Mouse (Mus musculus): ENCODE measurements around the gene Dnah17. TPM values are rescaled to one million over a fixed set of nuclear protein-coding genes. Genes with fewer than 3 reads are reported as not detected.

Gene Dnah17
- polyA plus RNA-seq, 1 experiment, result 0.14 TPM

DNA sequence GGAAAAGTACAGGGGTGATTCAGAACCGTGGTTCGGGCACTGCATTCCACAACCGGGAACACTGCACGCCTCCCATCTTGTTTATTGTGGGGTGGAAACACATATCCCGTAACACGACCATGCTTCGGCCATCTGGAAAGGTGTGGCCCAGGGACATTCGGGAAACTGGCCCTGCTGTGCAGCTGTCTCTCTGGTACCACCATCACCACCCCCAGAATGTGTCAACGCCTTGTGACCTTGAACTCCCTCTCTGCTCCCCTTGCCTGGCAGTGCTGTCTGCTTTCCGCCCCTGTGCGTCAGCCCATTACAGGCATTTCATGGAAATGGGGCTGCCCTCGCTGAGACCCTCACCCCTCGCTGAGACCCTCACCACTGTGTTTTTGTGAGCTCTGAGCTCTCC is 96.0 kb downstream of the Dnah17 start:
- WGBS, result 53% methylated on average over 13 of the region's 13 CpGs
- TF ChIP-seq POLR2A (IDR thresholded peaks at IDR 0.05; ENCODE audit: low read depth, low read length) (no peak), CTCF (IDR thresholded peaks at IDR 0.05; ENCODE audit: extremely low read depth, insufficient read length, insufficient replicate concordance, low read depth, low read length) (no peak)
- Histone ChIP-seq H3K27me3 (ENCODE audit: control insufficient read depth, insufficient read depth, low read length) (no peaks in the 10 kb centered on the region), H3K27ac (ENCODE audit: insufficient read depth, low read depth, low read length) (no peak overlapping the region), H3K4me1 (ENCODE audit: control insufficient read depth, insufficient read depth, insufficient read length, low read length) (peaks cover 6% of the 10 kb centered on the region; the same call in 1 of the 2 replicates), H3K4me3 (ENCODE audit: low read depth, low read length) (no peak overlapping the region), H3K36me3 (ENCODE audit: control insufficient read depth, insufficient read depth, low read length) (no peaks in the 10 kb centered on the region)

DNA sequence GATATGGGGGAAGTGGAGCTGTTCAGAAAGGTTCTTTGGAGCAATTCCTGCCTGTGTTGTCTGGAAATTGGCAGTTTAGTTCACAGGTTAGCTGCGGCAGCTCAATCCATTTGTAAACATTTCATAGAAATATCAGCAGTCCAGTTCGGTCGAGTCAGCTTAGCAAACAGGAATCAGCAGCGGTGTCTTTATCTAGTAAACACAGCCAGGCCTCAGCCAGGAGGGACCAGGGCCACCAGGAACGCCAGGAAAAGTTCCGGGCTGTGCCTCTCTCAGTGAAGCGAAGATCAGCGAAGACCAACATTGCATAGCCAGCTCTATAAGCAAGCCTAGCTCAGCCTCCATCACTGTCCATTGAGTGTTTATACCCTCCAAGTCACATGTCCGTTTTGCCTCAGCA is 99.3 kb downstream of the Dnah17 start:
- WGBS, result 65% methylated on average over 9 of the region's 9 CpGs
- TF ChIP-seq CTCF (IDR thresholded peaks at IDR 0.05; ENCODE audit: extremely low read depth, insufficient read length, insufficient replicate concordance, low read depth, low read length) (no peak), POLR2A (IDR thresholded peaks at IDR 0.05; ENCODE audit: low read depth, low read length) (no peak)
- H3K4me3 ChIP-seq (ENCODE audit: low read depth, low read length), result no peak overlapping the region
- no peaks in the 10 kb centered on the region for H3K27me3 ChIP-seq (ENCODE audit: control insufficient read depth, insufficient read depth, low read length)
- H3K36me3 ChIP-seq (ENCODE audit: control insufficient read depth, insufficient read depth, low read length), result no peaks in the 10 kb centered on the region
- H3K27ac ChIP-seq (ENCODE audit: insufficient read depth, low read depth, low read length), result no peak overlapping the region
- peaks cover 6% of the 10 kb centered on the region; the same call in 1 of the 2 replicates for H3K4me1 ChIP-seq (ENCODE audit: control insufficient read depth, insufficient read depth, insufficient read length, low read length)

DNA sequence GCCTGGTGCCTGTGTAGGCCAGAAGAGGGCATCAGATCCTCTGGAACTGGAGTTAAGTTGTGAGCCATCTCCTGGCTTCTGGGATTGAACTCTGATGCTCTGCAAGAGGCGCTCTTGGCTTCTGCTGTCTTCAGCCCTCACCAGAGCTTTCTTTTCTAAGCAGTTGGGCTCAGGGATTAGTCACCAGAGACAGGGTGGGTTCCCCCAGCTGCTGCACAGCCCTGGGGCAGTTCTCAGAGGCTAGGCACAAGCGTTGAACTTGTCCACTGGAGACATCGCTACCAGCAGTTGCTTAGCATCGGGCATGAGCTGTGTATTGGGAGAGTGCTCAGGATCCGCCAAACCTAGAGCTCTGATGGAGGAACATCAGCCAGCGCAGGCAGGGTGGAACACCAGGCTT is 101.3 kb downstream of the Dnah17 start:
- H3K27me3 ChIP-seq (ENCODE audit: control insufficient read depth, insufficient read depth, low read length), result no peaks in the 10 kb centered on the region
- 96% methylated on average over 6 of the region's 6 CpGs for WGBS
- H3K27ac ChIP-seq (ENCODE audit: insufficient read depth, low read depth, low read length), result no peak overlapping the region
- H3K4me1 ChIP-seq (ENCODE audit: control insufficient read depth, insufficient read depth, insufficient read length, low read length), result no peaks in the 10 kb centered on the region
- peaks cover 9% of the 10 kb centered on the region for H3K36me3 ChIP-seq (ENCODE audit: control insufficient read depth, insufficient read depth, low read length)
- no peak for TF ChIP-seq CTCF (IDR thresholded peaks at IDR 0.05; ENCODE audit: extremely low read depth, insufficient read length, insufficient replicate concordance, low read depth, low read length)
- no peak for TF ChIP-seq POLR2A (IDR thresholded peaks at IDR 0.05; ENCODE audit: low read depth, low read length)
- H3K4me3 ChIP-seq (ENCODE audit: low read depth, low read length), result no peak overlapping the region

DNA sequence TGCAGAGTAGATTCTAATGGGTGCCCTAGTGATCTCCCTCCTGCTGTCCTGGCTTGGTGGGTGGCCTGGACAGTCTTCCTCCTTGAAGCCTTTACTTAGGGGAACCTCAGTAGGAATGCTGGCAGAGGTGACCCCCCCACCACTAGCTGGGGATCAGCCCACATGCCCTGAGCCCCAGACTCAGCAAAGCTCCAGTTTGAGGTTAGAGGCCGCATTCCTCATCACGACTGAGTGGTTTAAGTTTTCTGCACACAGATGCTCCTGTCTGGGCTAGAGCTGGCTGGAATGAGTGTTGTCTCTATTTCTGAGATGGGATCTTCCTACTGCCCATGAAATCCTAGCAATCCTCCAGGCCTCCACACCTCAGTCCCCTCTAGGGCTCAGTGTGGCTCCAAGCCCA is 106.3 kb downstream of the Dnah17 start:
- H3K27ac ChIP-seq (ENCODE audit: insufficient read depth, low read depth, low read length), result no peak overlapping the region
- TF ChIP-seq CTCF (IDR thresholded peaks at IDR 0.05; ENCODE audit: extremely low read depth, insufficient read length, insufficient replicate concordance, low read depth, low read length) (no peak), POLR2A (IDR thresholded peaks at IDR 0.05; ENCODE audit: low read depth, low read length) (no peak)
- H3K27me3 ChIP-seq (ENCODE audit: control insufficient read depth, insufficient read depth, low read length), result no peaks in the 10 kb centered on the region
- no peaks in the 10 kb centered on the region; the same call in 1 of the 2 replicates for H3K4me1 ChIP-seq (ENCODE audit: control insufficient read depth, insufficient read depth, insufficient read length, low read length)
- WGBS, result 93% methylated on average over 2 of the region's 2 CpGs
- peaks cover 40% of the 10 kb centered on the region for H3K36me3 ChIP-seq (ENCODE audit: control insufficient read depth, insufficient read depth, low read length)
- no peak overlapping the region for H3K4me3 ChIP-seq (ENCODE audit: low read depth, low read length)

DNA sequence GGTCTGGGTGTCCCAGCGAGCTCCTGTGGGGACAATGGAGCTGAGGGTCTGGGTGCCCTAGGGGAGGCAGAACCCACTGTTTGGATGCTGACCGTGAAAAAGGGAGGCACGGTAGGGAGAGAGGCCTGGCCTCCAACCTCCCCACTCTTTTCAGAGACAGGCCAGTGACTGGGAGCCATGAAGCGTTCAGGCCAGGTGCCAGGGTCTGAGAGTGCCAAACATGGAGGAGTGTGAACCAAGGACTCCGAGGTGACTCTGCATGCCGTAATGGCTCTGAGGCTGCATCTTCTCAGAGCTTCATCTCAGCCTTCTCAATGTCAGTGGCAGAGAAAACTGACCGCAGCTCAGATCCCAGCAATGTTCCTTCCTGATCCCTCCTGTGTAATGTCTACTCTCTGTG is 107.0 kb downstream of the Dnah17 start:
- no peaks in the 10 kb centered on the region for H3K27me3 ChIP-seq (ENCODE audit: control insufficient read depth, insufficient read depth, low read length)
- no peak overlapping the region for H3K27ac ChIP-seq (ENCODE audit: insufficient read depth, low read depth, low read length)
- TF ChIP-seq POLR2A (IDR thresholded peaks at IDR 0.05; ENCODE audit: low read depth, low read length), result no peak
- no peak for TF ChIP-seq CTCF (IDR thresholded peaks at IDR 0.05; ENCODE audit: extremely low read depth, insufficient read length, insufficient replicate concordance, low read depth, low read length)
- WGBS, result 97% methylated on average over 7 of the region's 7 CpGs
- peaks cover 40% of the 10 kb centered on the region for H3K36me3 ChIP-seq (ENCODE audit: control insufficient read depth, insufficient read depth, low read length)
- H3K4me3 ChIP-seq (ENCODE audit: low read depth, low read length), result no peak overlapping the region
- H3K4me1 ChIP-seq (ENCODE audit: control insufficient read depth, insufficient read depth, insufficient read length, low read length), result no peaks in the 10 kb centered on the region; the same call in 1 of the 2 replicates

DNA sequence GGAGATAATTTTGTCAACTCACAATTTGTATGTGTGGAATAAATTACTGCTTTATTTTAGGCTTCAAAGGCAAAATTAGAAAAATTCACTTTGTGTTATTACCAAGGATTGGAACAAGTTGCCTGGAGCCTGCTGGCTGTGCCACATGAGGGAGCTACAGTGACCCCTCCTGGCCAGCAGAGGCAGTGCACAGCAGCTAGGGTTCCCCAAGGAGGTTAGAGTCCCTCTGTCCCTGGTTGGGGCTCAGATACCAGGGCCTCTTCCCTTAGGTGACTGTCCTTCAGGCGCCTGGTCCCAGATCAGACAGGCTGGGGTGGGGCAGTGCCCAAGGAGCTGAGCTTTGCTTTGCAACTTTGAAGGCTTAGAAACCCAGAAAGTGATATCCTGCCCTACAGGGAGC is 108.6 kb downstream of the Dnah17 start:
- H3K27me3 ChIP-seq (ENCODE audit: control insufficient read depth, insufficient read depth, low read length), result no peaks in the 10 kb centered on the region
- 67% methylated on average over 1 of the region's 1 CpGs for WGBS
- H3K27ac ChIP-seq (ENCODE audit: insufficient read depth, low read depth, low read length), result no peak overlapping the region
- peak; percentile 96 for TF ChIP-seq CTCF (IDR thresholded peaks at IDR 0.05; ENCODE audit: extremely low read depth, insufficient read length, insufficient replicate concordance, low read depth, low read length)
- no peak for TF ChIP-seq POLR2A (IDR thresholded peaks at IDR 0.05; ENCODE audit: low read depth, low read length)
- H3K36me3 ChIP-seq (ENCODE audit: control insufficient read depth, insufficient read depth, low read length), result peaks cover 42% of the 10 kb centered on the region
- no peaks in the 10 kb centered on the region; the same call in 1 of the 2 replicates for H3K4me1 ChIP-seq (ENCODE audit: control insufficient read depth, insufficient read depth, insufficient read length, low read length)
- H3K4me3 ChIP-seq (ENCODE audit: low read depth, low read length), result no peak overlapping the region

DNA sequence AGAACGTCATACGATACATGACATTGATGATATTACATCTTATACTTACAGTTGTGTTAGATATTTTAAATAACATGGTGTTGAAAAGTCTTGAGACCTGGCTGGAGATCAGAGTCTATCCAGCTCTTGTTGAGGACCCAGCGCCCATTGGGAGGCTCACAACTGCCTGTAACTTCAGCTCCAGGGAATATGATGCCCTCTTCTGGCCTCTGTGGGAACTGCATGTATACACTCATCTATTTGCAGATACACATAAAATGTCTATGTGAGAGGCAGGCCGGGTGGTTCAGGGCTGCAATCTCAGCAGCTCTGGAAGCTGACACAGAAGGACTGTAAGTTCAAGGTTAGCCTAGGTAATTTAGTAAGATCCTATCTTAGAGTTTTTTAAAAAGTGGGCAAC is 112.1 kb downstream of the Dnah17 start:
- no peaks in the 10 kb centered on the region for H3K27me3 ChIP-seq (ENCODE audit: control insufficient read depth, insufficient read depth, low read length)
- peaks cover 40% of the 10 kb centered on the region for H3K36me3 ChIP-seq (ENCODE audit: control insufficient read depth, insufficient read depth, low read length)
- TF ChIP-seq POLR2A (IDR thresholded peaks at IDR 0.05; ENCODE audit: low read depth, low read length) (no peak), CTCF (IDR thresholded peaks at IDR 0.05; ENCODE audit: extremely low read depth, insufficient read length, insufficient replicate concordance, low read depth, low read length) (peak; percentile 69; the same call in 1 of the 2 replicates)
- H3K4me1 ChIP-seq (ENCODE audit: control insufficient read depth, insufficient read depth, insufficient read length, low read length), result peaks cover 11% of the 10 kb centered on the region
- no peak overlapping the region for H3K27ac ChIP-seq (ENCODE audit: insufficient read depth, low read depth, low read length)
- H3K4me3 ChIP-seq (ENCODE audit: low read depth, low read length), result no peak overlapping the region
- WGBS, result 93% methylated on average over 4 of the region's 4 CpGs

Measured in small intestine, adult 2 months (tissue).